Mouse (Mus musculus): ENCODE data around the gene Slc25a48. TPM values are rescaled to one million over a fixed set of nuclear protein-coding genes. Genes with fewer than 3 reads are reported as not detected.

Gene Slc25a48
- polyA plus RNA-seq, 1 experiment from 2014 or later: not detected

DNA sequence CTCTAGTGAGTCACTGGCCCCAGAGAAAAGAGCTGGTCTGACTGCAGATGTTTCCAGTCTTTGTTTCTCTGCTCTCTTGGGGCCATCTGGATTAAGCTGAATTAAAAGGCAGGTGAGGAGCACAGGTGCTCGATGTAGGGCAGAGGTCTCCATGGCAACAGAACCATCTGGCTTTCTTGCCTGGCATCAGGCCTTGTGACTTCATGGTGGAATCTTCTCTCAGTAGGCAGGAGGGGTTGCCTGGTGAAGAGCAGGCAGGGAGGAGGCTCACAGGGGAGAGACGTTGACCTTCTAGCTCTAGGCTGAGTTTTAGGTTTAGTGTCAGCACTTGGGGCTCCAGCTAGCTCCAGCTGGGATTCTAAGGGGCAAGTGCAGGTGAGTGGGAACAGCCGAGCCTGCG lies 11.8 kb upstream of the Slc25a48 start, which contains the start of gene Gm3045:
Gene Gm3045, plus strand, starts transcription at position 230 of the 400 bp plus-strand sequence.
- Histone ChIP-seq H3K4me2 (no peak within 1 kb of the TSS), H3K27ac (replicated peaks) (no peak within 1 kb of the TSS), H3K9me3 (no peaks in the 10 kb centered on the region), H3K4me1 (replicated peaks) (0 out of 2 replicates have a peak, but pooled peaks cover 3% of the 10 kb centered on the region), H3K9ac (no peak within 1 kb of the TSS), H3K4me3 (no peak within 1 kb of the TSS), H3K27me3 (peaks cover 26% of the 10 kb centered on the region), H3K36me3 (no peaks in the 10 kb centered on the region)
- ATAC-seq (ENCODE audit: low read depth): no peak
- 77% methylated on average over 4 of the region's 4 CpGs for WGBS

GRCm38 (mm10) chr13:56428724-56429500 lies 9.2 kb upstream of the Slc25a48 start:
- peak; percentile 71 for ATAC-seq (ENCODE audit: low read depth)
- H3K36me3 ChIP-seq: no peaks in the 10 kb centered on the region
- peaks cover 21% of the 10 kb centered on the region for H3K27me3 ChIP-seq
- H3K9me3 ChIP-seq: no peaks in the 10 kb centered on the region
- H3K4me3 ChIP-seq: no peak overlapping the region
- 31% methylated on average over 16 of the region's 16 CpGs for WGBS
- no peak overlapping the region for H3K4me2 ChIP-seq
- H3K27ac ChIP-seq (replicated peaks): no peak overlapping the region
- no peak overlapping the region for H3K9ac ChIP-seq
- H3K4me1 ChIP-seq (replicated peaks): no peaks in the 10 kb centered on the region

DNA sequence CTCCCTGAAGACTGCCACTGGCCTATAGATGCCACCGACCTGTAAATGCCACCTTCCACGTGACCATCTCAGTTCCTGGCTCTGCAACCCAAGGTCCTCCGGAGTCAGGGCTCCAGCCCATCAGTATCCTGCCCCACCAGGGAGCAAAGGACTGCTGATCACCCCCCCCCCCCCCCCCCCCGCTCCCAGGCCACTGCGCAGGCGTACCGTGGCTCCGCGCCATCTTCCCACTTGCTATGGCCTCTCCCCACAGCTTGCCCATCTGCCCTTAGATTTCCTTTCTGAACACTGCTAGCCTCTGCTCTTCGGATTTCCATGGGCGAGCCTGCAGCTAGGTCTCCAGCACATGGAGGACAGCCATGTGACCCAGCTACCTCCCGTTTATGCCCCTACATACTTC lies 5.7 kb upstream of the Slc25a48 start:
- 92% methylated on average over 11 of the region's 12 CpGs for WGBS
- Histone ChIP-seq H3K4me3 (no peak overlapping the region), H3K4me2 (no peak overlapping the region), H3K27me3 (peaks cover 45% of the 10 kb centered on the region), H3K36me3 (no peaks in the 10 kb centered on the region), H3K4me1 (replicated peaks) (no peaks in the 10 kb centered on the region), H3K27ac (replicated peaks) (no peak overlapping the region), H3K9me3 (no peaks in the 10 kb centered on the region), H3K9ac (no peak overlapping the region)
- no peak for ATAC-seq (ENCODE audit: low read depth)

GRCm38 (mm10) chr13:56433466-56433865 lies 4.7 kb upstream of the Slc25a48 start:
- H3K4me2 ChIP-seq: no peak overlapping the region
- no peaks in the 10 kb centered on the region for H3K9me3 ChIP-seq
- peaks cover 7% of the 10 kb centered on the region for H3K4me1 ChIP-seq (replicated peaks)
- H3K9ac ChIP-seq: no peak overlapping the region
- no peak for ATAC-seq (ENCODE audit: low read depth)
- peaks cover 46% of the 10 kb centered on the region for H3K27me3 ChIP-seq
- H3K4me3 ChIP-seq: no peak overlapping the region
- WGBS: 8% methylated on average over 10 of the region's 10 CpGs
- no peak overlapping the region for H3K27ac ChIP-seq (replicated peaks)
- H3K36me3 ChIP-seq: no peaks in the 10 kb centered on the region

GRCm38 (mm10) chr13:56434311-56434751 lies 3.8 kb upstream of the Slc25a48 start:
- ATAC-seq (ENCODE audit: low read depth): no peak
- 81% methylated on average over 9 of the region's 9 CpGs for WGBS
- H3K9me3 ChIP-seq: no peaks in the 10 kb centered on the region
- no peak overlapping the region for H3K27ac ChIP-seq (replicated peaks)
- no peak overlapping the region for H3K4me3 ChIP-seq
- peaks cover 50% of the 10 kb centered on the region for H3K27me3 ChIP-seq
- no peaks in the 10 kb centered on the region for H3K36me3 ChIP-seq
- H3K4me2 ChIP-seq: no peak overlapping the region
- peaks cover 10% of the 10 kb centered on the region for H3K4me1 ChIP-seq (replicated peaks)
- H3K9ac ChIP-seq: no peak overlapping the region

- Histone ChIP-seq H3K36me3 (no peaks in the 10 kb centered on the region), H3K4me1 (replicated peaks) (peaks cover 10% of the 10 kb centered on the region), H3K4me3 (no peak overlapping the region), H3K9ac (no peak overlapping the region), H3K27me3 (peaks cover 64% of the 10 kb centered on the region), H3K4me2 (no peak overlapping the region), H3K9me3 (no peaks in the 10 kb centered on the region), H3K27ac (replicated peaks) (no peak overlapping the region)
- no peak for ATAC-seq (ENCODE audit: low read depth)
- 64% methylated on average over 10 of the region's 10 CpGs for WGBS
Observed at GRCm38 (mm10) chr13:56435615-56436287, 2.4 kb upstream of the Slc25a48 start.

DNA sequence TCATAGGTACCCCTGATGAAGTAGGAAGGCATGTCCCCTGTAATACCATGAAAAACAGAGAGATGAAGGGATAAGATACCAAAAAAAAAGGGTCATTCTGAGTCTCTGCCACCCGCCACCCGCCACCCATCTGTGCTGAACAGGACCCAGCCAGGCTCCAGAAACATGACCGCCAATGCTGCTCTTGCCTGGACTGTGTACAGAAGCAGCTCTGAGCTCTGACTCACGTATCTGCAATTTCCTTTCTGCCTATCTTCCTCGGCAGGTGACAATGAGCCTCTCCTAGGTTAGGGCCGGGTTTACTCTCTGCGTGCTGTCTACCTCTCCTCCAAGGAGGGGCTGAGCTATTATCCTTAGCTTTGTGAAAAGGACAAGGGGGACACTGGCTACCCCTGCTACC lies 5.3 kb downstream of the Slc25a48 start:
- no peak overlapping the region for H3K4me2 ChIP-seq
- no peaks in the 10 kb centered on the region for H3K36me3 ChIP-seq
- H3K4me3 ChIP-seq: no peak overlapping the region
- no peak for ATAC-seq (ENCODE audit: low read depth)
- H3K27ac ChIP-seq (replicated peaks): no peak overlapping the region
- H3K9me3 ChIP-seq: no peaks in the 10 kb centered on the region
- no peak overlapping the region for H3K9ac ChIP-seq
- peaks cover 34% of the 10 kb centered on the region for H3K27me3 ChIP-seq
- WGBS: 86% methylated on average over 7 of the region's 7 CpGs
- H3K4me1 ChIP-seq (replicated peaks): peaks cover 5% of the 10 kb centered on the region

DNA sequence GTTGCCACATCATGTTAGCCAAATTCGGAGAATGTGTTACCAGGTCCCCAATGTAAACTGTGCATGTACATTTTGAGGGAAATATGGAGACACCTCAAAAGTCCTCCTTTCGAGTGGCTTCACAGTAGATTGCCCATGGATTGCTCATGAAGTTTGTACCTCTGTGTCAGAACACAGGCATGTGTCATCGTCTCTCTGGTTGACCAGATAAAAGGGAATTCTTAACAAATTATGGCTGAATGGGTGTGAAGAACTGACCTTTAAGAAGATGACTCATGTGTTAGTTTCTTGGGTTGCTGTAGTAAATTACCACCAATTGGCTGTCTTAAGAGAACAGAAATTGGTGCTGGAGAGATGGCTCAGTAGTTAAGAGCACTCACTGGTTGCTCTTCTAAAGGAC lies 6.0 kb downstream of the Slc25a48 start:
- H3K4me3 ChIP-seq: no peak overlapping the region
- no peak for ATAC-seq (ENCODE audit: low read depth)
- H3K4me1 ChIP-seq (replicated peaks): peaks cover 8% of the 10 kb centered on the region
- H3K9ac ChIP-seq: no peak overlapping the region
- no peak overlapping the region for H3K27ac ChIP-seq (replicated peaks)
- H3K36me3 ChIP-seq: no peaks in the 10 kb centered on the region
- 89% methylated on average over 3 of the region's 3 CpGs for WGBS
- no peak overlapping the region for H3K4me2 ChIP-seq
- H3K27me3 ChIP-seq: peaks cover 27% of the 10 kb centered on the region
- H3K9me3 ChIP-seq: no peaks in the 10 kb centered on the region

DNA sequence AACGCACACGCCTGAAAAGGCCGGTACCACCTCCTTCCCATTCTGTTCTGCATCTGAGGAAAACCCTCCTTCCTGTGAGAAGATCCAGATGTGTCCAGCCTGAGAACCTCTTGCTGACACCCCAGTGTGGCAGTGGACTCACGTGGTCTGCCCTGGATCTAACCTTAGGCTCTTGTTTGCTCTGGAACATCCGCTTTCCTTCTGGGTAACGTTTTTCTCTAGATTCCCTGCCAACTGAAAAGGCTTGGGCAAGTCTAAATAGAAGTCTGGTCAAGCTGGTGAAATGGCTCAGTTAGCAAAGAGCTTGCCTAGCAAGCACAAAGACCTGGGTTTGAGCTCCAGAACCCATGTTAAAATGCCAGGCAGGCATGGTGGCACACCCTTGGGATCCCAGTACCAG lies 6.8 kb downstream of the Slc25a48 start:
- Histone ChIP-seq H3K4me3 (no peak overlapping the region), H3K27ac (replicated peaks) (no peak overlapping the region), H3K9ac (no peak overlapping the region), H3K4me1 (replicated peaks) (peaks cover 17% of the 10 kb centered on the region), H3K9me3 (no peaks in the 10 kb centered on the region), H3K27me3 (peaks cover 18% of the 10 kb centered on the region), H3K4me2 (no peak overlapping the region), H3K36me3 (no peaks in the 10 kb centered on the region)
- 88% methylated on average over 6 of the region's 6 CpGs for WGBS
- no peak for ATAC-seq (ENCODE audit: low read depth)

- Histone ChIP-seq H3K27ac (replicated peaks) (no peak overlapping the region), H3K9ac (no peak overlapping the region)
- 48% methylated on average over 10 of the region's 10 CpGs for WGBS
Observed at GRCm38 (mm10) chr13:56449239-56450030, 11.3 kb downstream of the Slc25a48 start.

DNA sequence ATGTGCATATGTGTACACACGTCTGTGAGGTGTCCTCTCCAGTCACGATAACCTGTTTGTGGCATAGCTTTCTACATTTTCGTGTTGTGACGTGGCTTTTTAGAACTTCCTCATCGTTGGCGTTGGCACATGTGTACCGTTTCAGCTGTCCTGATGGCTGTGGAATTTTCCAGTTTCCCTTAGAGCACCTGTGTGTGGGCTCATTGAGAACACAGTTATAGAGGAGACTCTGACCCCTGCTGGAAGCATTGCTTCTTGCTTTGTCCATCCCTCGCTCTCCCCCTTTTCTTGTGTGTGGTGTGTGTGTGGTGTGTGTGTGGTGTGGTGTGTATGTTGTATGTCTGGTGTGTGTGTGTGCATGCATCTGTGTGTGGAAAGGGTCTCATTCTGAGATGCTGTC lies 11.9 kb downstream of the Slc25a48 start:
- peaks cover 3% of the 10 kb centered on the region; the same call in 1 of the 2 replicates for H3K27me3 ChIP-seq
- H3K36me3 ChIP-seq: no peaks in the 10 kb centered on the region
- H3K4me2 ChIP-seq: no peak overlapping the region
- peak; percentile 6; the same call in 1 of the 2 replicates for ATAC-seq (ENCODE audit: low read depth)
- no peak overlapping the region for H3K27ac ChIP-seq (replicated peaks)
- no peak overlapping the region for H3K4me3 ChIP-seq
- 79% methylated on average over 8 of the region's 8 CpGs for WGBS
- no peak overlapping the region for H3K9ac ChIP-seq
- no peaks in the 10 kb centered on the region for H3K9me3 ChIP-seq
- peaks cover 20% of the 10 kb centered on the region for H3K4me1 ChIP-seq (replicated peaks)

More at GRCm38 (mm10) chr13:56449239-56450030, 11.3 kb downstream of the Slc25a48 start:
- H3K4me3 ChIP-seq: no peak overlapping the region
- ATAC-seq (ENCODE audit: low read depth): peak; percentile 66
- H3K4me1 ChIP-seq (replicated peaks): peaks cover 20% of the 10 kb centered on the region
- H3K4me2 ChIP-seq: no peak overlapping the region
- peaks cover 3% of the 10 kb centered on the region; the same call in 1 of the 2 replicates for H3K27me3 ChIP-seq
- no peaks in the 10 kb centered on the region for H3K9me3 ChIP-seq
- H3K36me3 ChIP-seq: no peaks in the 10 kb centered on the region

DNA sequence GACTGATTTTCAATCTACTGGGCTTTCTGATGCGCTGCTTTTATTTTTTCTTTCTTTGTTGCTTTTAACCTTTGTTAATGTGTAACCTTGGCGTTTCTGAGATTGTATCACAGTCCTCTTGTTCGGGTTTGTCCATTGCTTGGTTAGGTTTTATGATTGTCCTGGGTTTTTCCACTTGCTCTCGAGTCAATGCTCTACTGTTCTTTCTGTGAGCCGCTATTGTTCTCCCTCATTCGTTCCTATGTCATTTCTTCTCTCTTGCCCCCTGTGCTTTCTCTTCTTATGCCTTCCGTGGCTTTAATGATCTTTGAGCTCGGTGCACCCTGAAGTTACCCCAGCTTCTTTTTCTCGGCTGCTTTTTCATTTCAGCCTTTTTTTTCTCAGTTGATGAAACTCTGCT lies 19.8 kb downstream of the Slc25a48 start:
- Histone ChIP-seq H3K9ac (no peak overlapping the region), H3K27me3 (no peaks in the 10 kb centered on the region), H3K4me3 (no peak overlapping the region), H3K36me3 (no peaks in the 10 kb centered on the region), H3K4me2 (peak overlapping the region; percentile 28), H3K27ac (replicated peaks) (no peak overlapping the region), H3K9me3 (no peaks in the 10 kb centered on the region), H3K4me1 (replicated peaks) (peaks cover 13% of the 10 kb centered on the region)
- ATAC-seq (ENCODE audit: low read depth): no peak
- WGBS: 13% methylated on average over 9 of the region's 9 CpGs

Data from neural tube, embryonic 13.5 days (tissue).